Mouse (Mus musculus) testis, adult 2 months (tissue): ENCODE measurements around the gene Phrf1.

Experiments
- CTCF ChIP-seq: fragments of 200-500 bp; IDR thresholded peaks from 2 replicates; pipeline ENCODE4 v1.5.1; 2012; ENCODE audit warnings: low read depth, mild to moderate bottlenecking, inconsistent platforms, low read length, moderate library complexity; ENCODE audit not compliant: control insufficient read depth, insufficient read depth, insufficient replicate concordance
- POLR2A ChIP-seq: fragments of 200-500 bp; IDR thresholded peaks from 2 replicates; pipeline ENCODE4 v1.6.1; 2012; ENCODE audit warnings: low read depth, mild to moderate bottlenecking, inconsistent platforms, low read length, moderate library complexity; ENCODE audit not compliant: control insufficient read depth

- TF ChIP-seq CTCF (no peak), POLR2A (no peak)
Observed at GRCm38 (mm10) chr7:141263640-141264039, 35.1 kb downstream of the Phrf1 start.
